Mouse (Mus musculus): ENCODE data around the gene Qsox1. TPM values are rescaled to one million over a fixed set of nuclear protein-coding genes. Genes with fewer than 3 reads are reported as not detected.

Gene Qsox1
- 30.8 and 38.5 TPM in 2 replicates for total RNA-seq (2017)

DNA sequence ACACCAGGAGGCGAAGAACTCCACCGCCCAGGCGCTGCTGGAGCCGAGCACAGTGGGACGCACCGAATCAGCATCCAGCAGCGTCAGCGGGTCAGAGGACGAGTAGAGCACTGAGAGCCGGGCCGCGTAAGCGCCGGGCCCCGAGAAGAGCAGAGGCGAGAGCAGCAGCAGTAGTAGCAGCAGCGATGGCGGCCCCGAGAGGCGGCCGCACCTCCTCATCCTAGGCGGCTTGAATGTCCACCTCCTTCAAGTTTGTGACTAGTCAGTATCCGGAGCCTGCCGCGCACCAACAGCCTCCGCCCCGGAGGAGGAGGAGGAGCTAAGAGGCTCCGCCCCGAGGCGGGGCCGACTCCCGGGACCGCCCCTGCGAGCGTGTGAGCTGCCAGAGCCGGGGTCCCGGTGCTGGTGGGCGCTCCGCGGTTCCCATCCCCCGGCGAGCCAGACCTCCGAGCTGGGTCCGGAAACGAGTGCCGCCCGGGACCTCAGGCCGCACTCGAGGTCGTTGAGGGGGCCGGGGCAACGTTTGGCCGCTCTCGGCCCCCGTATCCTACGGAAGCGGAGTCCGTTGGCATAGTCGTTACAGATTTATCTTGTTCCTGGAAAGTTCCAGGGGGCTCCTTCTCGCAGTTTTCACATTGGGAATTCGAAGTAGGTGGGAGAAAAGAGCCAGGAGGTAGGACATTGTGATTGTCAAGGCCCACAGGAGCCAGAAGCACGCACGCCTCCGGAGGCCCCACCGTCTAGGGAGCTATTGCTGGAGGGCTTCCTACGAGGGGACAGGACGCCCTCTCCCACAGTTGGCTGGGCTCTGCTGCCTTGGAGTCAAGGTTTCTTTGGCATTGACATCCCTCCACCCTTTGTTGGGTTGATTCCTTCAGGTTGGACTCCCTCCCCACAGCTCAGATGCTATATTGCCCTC is at the start of gene Qsox1:
Qsox1 (minus strand) TSS at position 309 of the 919 bp plus-strand sequence.
- ATAC-seq (replicated peaks in 1 of 2; ENCODE audit: insufficient read depth in 1 of 2, low FRiP score in 2 of 2, low TSS enrichment in 1 of 2, low read depth in 1 of 2, poor library complexity in 2 of 2, severe bottlenecking in 2 of 2), result peak; percentile 86

DNA sequence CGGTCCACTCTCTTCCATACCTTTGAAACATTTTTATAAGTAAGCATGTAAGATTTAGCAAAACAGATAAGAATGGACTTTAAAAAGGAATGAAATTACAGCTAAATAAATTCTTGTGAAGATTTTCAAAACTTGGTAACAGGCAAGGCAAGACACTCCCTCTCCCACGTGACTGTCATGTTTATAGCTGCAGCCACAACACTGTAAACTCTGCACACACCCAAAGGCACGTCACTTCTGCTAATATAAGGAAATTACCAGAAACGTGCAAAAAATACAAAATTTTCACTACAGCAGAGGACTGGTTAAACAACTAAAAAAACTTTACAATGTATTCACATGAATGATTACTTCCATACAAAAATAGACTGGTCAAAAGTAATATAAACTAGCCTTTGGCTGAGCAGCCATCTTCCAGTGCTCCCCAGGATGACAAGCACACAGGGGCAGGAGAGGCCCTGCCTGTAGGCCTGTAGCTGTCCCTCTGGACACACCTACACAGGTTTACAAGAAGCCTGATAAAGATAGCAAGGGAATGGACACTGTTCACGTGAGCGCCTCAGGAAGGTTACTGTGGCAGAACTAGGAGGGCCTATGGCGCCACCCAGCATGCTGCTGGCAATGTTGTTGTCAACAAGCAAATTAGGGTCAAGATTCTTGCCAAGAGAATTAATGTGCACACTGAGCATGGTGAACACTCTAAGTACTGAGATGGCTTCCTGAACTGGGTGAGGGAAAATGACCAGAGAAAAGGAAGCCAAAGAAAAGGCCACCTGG is 42.4 kb upstream of the Qsox1 start:
- ATAC-seq (replicated peaks in 1 of 2; ENCODE audit: insufficient read depth in 1 of 2, low FRiP score in 2 of 2, low TSS enrichment in 1 of 2, low read depth in 1 of 2, poor library complexity in 2 of 2, severe bottlenecking in 2 of 2), result no peak

DNA sequence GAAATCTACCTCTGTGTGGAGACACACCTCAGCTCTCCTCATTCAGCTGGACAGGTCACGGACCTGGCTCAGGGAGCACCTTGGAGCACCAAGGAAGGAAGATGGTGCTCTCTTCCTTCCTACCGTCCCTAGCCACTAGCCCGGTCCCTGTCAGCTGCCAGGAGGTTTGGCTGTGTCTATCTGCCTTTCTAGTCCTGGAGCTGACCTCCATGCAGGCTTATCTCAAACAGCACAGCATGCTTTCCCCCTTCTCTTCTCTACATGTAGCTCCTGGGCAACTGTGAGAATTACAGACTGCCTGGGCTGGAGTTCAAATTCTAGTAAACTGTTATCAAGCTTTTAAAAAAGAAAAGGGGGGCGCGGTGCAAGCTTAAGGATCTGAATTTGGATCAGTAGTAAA is 40.3 kb upstream of the Qsox1 start:
- no peak for ATAC-seq (replicated peaks in 1 of 2; ENCODE audit: insufficient read depth in 1 of 2, low FRiP score in 2 of 2, low TSS enrichment in 1 of 2, low read depth in 1 of 2, poor library complexity in 2 of 2, severe bottlenecking in 2 of 2)

DNA sequence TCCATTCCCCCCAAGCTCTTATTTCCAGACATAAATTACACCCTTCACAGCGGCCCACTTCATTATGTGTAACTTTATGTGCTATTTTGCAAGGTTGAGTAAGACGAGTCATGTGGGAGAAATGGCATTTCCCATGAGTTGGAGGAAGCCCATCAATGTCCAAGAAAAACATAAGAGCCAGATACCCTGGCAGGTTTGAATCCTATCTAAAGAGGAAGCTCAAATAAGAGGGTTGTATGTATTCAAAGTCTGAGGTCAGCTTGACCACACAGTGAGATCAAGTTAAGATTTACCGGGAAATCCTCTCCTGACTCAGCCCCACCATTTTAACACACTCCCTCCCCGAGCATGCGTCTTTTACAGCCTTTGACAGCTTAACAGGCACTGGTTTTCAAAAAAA is 31.5 kb upstream of the Qsox1 start:
- no peak for ATAC-seq (replicated peaks in 1 of 2; ENCODE audit: insufficient read depth in 1 of 2, low FRiP score in 2 of 2, low TSS enrichment in 1 of 2, low read depth in 1 of 2, poor library complexity in 2 of 2, severe bottlenecking in 2 of 2)

DNA sequence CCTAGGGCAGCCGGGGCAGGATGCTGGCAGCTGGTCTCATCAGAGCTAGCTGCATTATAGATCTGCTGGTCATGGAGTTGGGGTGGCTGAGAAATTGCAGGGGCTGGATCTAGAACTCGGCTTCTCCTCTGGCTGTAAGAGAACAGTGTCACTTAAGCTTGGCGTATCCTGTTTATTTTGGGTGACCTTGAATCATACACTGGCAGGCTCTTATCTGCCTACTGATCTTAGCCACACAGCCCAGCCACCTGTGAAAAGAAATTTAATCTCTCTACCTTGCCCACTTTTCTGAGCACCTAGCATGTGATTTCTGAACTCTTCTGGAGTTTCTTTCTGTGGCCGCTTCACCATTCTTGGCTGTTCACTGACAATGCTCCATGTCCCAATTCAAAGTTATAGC is 30.8 kb upstream of the Qsox1 start:
- no peak for ATAC-seq (replicated peaks in 1 of 2; ENCODE audit: insufficient read depth in 1 of 2, low FRiP score in 2 of 2, low TSS enrichment in 1 of 2, low read depth in 1 of 2, poor library complexity in 2 of 2, severe bottlenecking in 2 of 2)

DNA sequence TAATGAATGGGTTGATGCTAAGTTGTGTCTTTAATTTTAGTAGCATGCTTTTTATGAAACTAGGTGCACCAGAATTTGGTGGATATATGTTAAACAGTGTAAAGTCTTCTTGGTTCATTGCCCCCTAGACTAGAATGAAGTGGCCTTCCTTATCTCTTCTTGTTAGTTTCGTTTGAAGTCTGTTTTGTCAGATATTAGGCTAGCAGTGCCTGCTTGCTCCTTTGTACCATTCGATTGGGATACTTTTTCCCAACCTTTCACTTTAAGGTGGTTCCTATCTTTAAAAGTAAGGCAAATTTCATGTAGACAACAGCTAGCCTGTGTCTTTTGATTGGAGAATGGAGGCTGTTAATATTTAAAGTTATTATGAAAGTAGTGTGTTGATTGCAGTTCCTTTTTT is 23.0 kb upstream of the Qsox1 start:
- ATAC-seq (replicated peaks in 1 of 2; ENCODE audit: insufficient read depth in 1 of 2, low FRiP score in 2 of 2, low TSS enrichment in 1 of 2, low read depth in 1 of 2, poor library complexity in 2 of 2, severe bottlenecking in 2 of 2), result no peak

DNA sequence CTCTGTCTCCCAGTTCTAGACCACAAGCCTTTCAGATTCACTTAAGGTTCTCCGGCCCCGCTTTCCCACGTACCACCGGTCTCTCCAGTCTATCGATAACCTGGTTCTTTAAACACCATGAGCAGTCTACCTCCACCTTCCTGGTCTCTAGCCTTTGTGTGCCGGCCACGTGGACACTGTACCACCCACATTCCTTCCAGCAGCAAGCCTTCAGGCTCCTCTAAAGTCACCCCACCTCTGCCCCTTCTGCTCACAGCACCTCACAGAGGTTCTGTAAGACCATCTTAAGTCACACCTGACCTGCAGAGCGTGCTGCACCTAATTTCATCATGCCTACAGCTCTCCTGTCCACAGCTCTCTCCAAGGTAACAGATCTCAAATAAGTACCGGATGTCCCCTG is 20.9 kb upstream of the Qsox1 start:
- no peak for ATAC-seq (replicated peaks in 1 of 2; ENCODE audit: insufficient read depth in 1 of 2, low FRiP score in 2 of 2, low TSS enrichment in 1 of 2, low read depth in 1 of 2, poor library complexity in 2 of 2, severe bottlenecking in 2 of 2)

DNA sequence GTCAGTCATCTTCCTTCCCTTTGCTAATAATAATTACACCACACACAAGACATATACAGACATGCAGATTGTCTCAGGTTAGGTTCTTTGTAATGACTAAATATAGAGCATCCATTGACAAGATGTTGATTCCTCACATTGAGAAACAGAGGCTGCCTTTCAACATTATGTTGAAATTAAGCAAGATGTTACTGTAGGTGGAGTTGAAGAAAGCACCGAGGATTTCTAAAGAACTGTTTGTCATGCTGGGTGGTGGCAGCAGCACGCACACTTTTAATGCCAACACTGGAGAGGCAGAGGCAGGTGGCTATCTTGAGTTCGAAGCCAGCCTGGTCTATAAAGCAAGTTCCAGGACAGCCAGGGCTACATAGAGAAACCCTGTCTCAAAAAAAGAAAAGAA is 19.3 kb upstream of the Qsox1 start:
- peak in 1 of 2 experiments; percentile 62; a peak in 1 of 4 replicates for ATAC-seq (replicated peaks in 1 of 2; ENCODE audit: insufficient read depth in 1 of 2, low FRiP score in 2 of 2, low TSS enrichment in 1 of 2, low read depth in 1 of 2, poor library complexity in 2 of 2, severe bottlenecking in 2 of 2)

DNA sequence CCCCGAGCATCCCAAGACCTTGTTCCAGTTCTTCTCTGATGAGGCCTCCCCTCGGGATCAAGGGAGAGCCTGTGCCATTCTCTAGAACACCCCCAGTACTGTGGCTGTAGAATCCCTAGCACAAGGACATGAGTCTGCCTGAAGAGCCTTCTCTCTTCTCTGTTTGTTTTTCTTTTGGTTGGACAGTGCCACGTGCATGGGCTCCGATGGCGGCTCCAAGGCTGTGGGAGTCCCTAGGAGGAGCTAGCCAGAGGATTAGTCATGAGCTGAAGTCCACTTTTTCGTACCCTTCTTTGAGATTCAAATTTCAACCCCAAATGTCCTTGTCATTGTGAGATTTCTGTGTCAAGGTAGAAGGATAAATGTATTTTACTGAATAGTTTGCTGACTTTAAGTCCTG is 18.2 kb upstream of the Qsox1 start:
- no peak for ATAC-seq (replicated peaks in 1 of 2; ENCODE audit: insufficient read depth in 1 of 2, low FRiP score in 2 of 2, low TSS enrichment in 1 of 2, low read depth in 1 of 2, poor library complexity in 2 of 2, severe bottlenecking in 2 of 2)

DNA sequence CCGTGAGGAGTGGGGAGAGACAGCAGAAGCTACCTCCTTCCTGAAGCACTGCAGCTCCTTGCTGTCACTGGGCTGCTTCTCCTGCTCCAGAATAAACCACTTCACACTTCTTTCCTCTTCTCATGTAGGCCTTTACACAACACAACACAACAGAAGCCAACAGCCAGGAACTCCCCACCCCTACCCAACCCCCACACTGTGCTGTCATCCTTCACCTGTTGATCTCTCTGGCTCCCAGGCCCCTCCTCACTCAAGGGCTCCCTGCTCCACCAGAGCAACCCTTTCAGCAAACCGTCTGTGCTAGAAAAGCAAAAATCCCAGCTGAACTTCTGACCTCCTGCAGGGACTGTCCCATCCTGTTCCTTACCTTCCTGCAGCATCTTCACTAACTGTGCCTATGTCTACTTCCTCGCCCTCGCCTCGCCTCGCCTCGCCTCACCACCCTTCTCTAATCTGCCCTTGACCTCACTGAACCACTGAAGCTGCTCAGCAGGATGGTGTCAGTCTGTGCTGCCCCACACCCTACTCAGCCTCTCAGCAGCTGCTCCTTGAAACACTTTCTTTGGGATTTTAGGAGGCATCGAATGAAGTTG is 15.1 kb upstream of the Qsox1 start:
- no peak for ATAC-seq (replicated peaks in 1 of 2; ENCODE audit: insufficient read depth in 1 of 2, low FRiP score in 2 of 2, low TSS enrichment in 1 of 2, low read depth in 1 of 2, poor library complexity in 2 of 2, severe bottlenecking in 2 of 2)

DNA sequence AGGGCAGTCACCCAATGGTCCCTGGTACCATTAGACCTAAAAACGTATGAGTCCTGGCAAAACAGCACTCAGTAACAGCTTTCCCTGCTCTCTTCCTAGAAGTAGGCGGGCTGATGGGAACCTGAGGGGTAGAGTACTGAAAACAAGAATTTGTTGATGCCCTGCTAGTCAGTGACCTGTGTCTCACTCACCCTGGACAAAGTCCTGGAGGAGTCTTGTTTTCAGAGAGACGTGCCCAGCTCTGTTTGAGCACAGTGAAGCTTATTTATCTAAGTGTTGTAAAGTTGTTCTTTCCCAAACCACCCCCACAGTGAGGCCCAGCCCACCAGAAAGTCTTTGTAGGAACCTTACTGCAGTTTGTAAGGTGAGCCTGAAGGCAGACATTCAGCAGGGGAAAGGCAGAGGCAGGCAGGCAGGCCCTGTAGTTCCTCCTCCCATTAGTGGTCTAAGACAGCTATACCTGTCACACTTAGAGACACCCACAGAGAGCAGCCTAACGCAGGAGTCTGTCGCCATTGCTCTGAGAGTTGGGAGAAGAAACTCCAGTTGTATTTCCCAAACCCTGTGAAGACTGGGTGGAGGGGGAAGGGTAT is 14.2 kb upstream of the Qsox1 start:
- no peak for ATAC-seq (replicated peaks in 1 of 2; ENCODE audit: insufficient read depth in 1 of 2, low FRiP score in 2 of 2, low TSS enrichment in 1 of 2, low read depth in 1 of 2, poor library complexity in 2 of 2, severe bottlenecking in 2 of 2)

DNA sequence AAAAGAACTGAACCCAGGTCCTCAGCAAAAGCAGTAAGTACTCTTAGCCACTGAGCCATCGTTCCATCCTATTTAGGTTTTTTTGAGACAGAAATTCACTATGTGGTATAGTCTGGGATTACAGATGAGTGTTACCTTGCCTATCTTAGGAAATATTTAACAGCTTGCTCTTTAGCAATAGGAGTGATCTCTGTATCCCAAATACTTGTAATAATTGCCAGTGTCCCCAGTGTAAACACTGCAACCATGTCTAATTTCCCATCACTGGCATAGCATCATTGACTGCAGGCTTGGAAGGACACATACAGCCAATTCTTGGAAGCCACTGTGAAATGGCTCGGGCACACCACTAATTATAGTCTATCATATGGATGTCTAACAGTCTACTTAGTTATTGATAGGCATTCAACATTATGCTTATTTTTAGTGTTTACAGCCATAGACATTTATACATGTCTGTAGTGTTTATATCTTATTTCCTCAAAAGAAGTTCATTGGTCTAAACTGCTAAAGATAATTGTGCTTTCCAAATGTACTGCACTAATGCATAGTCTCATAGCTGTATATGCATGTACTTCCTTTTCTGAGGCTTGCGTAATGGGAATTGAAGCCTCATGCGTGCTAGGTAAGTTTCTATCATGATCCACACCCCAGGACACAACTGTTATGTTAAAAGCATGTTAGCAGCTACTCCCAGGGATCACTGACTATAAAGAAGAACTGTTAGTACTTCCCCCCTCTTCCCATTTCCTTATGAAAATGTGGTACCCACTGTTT is 13.4 kb upstream of the Qsox1 start:
- ATAC-seq (replicated peaks in 1 of 2; ENCODE audit: insufficient read depth in 1 of 2, low FRiP score in 2 of 2, low TSS enrichment in 1 of 2, low read depth in 1 of 2, poor library complexity in 2 of 2, severe bottlenecking in 2 of 2), result no peak

DNA sequence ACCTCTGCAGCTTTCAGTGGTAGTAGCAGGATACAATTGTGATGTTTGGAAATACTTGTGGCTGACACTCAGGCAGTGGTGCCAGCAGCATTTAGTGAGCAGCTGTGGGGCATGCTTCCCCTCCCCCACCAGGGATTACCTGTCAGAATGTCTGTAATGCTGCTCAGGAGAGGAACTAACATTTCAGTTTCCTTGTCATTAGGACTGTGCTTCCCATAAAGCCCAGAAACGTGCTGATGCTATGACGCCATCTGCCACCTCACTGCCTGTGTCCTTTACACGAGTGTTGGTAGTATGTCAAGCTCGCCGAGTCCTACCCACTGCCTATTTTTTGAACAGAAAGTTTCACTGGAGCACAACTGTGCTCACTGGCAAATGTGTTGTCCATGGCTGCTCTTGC is 8.0 kb upstream of the Qsox1 start:
- peak in 1 of 2 experiments; percentile 7; a peak in 1 of 4 replicates for ATAC-seq (replicated peaks in 1 of 2; ENCODE audit: insufficient read depth in 1 of 2, low FRiP score in 2 of 2, low TSS enrichment in 1 of 2, low read depth in 1 of 2, poor library complexity in 2 of 2, severe bottlenecking in 2 of 2)

DNA sequence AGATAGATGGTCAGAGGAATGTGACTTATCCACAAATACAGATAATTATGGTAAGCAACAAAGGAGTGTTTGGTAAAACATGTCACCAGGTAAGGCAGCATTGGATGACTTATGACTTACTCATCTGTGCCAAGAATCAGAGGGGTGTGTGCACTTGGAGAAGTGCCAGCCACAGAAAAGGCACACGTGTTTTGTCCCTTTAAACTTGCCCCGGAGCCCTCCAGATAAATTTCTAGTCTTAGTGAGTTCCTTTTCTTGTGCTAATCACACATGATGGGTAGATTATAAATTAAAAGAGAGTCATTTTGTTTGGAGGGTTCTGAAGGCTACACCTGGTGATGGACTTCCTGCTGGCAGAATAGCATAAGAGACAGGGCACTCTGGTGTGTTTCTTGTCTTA is 3.5 kb upstream of the Qsox1 start:
- ATAC-seq (replicated peaks in 1 of 2; ENCODE audit: insufficient read depth in 1 of 2, low FRiP score in 2 of 2, low TSS enrichment in 1 of 2, low read depth in 1 of 2, poor library complexity in 2 of 2, severe bottlenecking in 2 of 2), result no peak

DNA sequence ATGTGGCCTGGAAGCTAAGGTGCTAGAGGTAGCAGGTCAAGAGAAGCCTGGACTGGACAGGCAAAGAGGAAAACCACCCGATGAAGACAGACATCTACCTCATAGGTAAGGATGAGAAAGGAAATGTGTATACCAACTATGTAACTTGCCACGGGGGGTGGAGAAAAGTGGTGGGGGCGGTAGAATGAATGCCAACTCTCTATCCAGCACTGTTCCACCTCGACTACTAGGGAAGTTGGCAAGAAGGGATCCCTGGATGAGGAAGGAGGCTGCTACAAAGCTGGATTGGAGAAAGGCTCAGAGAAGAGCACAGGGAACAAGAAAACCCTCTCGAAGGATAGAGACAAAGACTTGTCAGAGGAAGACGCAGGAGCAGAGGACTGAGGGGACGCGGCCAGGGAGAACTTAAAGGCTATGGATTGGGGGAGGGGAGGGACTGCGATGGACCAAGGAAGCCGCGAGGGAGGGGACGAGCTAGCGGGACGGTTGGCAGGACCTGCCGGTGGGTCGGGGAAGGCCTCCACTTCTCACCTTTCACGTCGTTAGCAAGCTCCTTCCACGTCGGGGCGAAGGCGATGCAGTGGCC is 601 bp downstream of the Qsox1 start:
- no peak for ATAC-seq (replicated peaks in 1 of 2; ENCODE audit: insufficient read depth in 1 of 2, low FRiP score in 2 of 2, low TSS enrichment in 1 of 2, low read depth in 1 of 2, poor library complexity in 2 of 2, severe bottlenecking in 2 of 2)

DNA sequence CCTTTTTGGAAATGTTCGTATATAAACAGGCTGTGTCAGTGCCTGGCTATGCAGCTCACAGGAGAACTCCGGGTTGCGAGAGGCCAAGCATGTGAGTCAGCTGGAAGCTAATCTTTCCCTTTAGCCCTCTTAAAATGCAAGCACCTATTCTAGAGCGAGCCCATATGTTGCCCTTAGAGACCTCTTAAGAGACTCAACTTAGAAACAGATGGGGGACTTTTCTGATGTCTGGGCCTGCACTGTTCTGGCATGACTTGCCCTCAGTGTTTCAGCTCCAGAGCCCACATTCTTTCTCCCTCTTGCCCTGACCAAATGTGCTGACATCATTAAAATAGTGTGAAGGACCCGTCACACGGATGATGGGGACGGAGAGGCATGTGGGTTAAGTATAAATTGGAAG is 2.1 kb downstream of the Qsox1 start:
- ATAC-seq (replicated peaks in 1 of 2; ENCODE audit: insufficient read depth in 1 of 2, low FRiP score in 2 of 2, low TSS enrichment in 1 of 2, low read depth in 1 of 2, poor library complexity in 2 of 2, severe bottlenecking in 2 of 2), result no peak

Data from hematopoietic stem cell, adult 5-6 weeks (primary cell).